Mouse (Mus musculus) natural killer cell, adult 2 months (primary cell): ENCODE results near the gene Rras2.

Source experiments
- DNase-seq, 2 experiments: peaks; one replicate each; pipeline ENCODE4 v3.0.0; 2022; ENCODE audit warnings: low spot score in 2 of 2

Rras2 gene

DNA sequence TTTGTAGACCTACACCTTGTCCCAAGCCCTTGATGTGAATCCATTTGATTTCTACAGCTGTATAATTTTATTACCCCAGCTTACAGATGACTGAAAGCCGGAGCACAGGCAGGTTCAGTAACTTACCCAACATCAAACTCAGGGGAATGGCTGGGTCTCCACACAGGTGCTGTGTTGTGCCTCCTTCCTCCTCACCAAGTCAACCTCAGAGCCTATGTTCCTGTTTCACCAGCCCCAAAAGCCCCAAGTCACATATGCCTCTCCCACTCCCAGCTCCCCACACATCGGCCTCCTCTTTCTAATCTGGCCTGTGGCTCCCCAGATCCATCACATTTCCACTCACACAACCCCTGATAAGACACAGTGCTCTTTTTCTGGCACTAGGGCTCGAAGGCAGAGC lies 2.6 kb downstream of the Rras2 start:
- DNase-seq: no peak

- no peak for DNase-seq
Measured at GRCm38 (mm10) chr7:114114284-114114683, 3.3 kb downstream of the Rras2 start.

DNA sequence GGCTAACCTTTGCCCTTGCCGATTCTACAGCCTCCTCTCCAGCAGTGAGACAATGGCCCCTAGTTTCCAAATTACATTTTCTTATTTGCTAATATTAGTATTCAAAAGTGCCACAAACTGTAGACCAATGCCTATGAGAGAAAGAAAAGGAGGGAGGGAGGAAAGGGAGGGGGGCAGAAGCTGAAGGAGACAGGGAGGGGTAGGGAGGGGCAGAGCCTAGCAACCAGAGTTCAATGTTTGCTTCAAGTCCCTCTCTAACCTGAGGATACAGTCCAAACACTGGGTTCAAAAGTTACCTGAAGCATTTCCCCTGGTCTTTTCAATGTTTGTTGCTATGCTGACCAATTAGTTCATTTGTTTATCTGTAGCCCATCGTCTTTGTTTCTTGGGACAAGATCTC lies 7.1 kb downstream of the Rras2 start:
- no peak for DNase-seq

DNA sequence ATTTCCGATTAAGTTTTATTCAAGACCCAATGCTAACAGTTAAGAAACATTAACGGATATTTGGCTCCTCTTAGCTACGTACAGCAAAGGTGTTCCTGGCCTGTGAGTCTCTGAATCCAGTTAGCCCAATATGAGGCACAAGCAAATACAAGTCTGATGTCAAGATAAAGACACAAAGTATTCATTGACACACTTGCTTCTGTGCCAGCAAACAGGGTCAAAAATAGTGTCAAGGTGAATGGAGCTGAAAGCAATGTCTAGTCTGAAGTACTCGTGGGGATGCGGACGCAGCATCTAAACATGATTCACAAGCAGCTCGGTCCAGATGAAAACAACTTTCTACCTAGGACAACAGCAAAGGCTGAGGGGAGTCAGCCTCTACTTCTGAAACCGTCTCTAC lies 11.7 kb downstream of the Rras2 start:
- no peak for DNase-seq

- no peak for DNase-seq
Measured at GRCm38 (mm10) chr7:114103629-114104347, 13.8 kb downstream of the Rras2 start.

GRCm38 (mm10) chr7:114103152-114103551 lies 14.4 kb downstream of the Rras2 start:
- DNase-seq: no peak

- no peak for DNase-seq
Measured at GRCm38 (mm10) chr7:114102609-114103008, 15.0 kb downstream of the Rras2 start.

GRCm38 (mm10) chr7:114101412-114101811 lies 16.2 kb downstream of the Rras2 start:
- no peak for DNase-seq

DNA sequence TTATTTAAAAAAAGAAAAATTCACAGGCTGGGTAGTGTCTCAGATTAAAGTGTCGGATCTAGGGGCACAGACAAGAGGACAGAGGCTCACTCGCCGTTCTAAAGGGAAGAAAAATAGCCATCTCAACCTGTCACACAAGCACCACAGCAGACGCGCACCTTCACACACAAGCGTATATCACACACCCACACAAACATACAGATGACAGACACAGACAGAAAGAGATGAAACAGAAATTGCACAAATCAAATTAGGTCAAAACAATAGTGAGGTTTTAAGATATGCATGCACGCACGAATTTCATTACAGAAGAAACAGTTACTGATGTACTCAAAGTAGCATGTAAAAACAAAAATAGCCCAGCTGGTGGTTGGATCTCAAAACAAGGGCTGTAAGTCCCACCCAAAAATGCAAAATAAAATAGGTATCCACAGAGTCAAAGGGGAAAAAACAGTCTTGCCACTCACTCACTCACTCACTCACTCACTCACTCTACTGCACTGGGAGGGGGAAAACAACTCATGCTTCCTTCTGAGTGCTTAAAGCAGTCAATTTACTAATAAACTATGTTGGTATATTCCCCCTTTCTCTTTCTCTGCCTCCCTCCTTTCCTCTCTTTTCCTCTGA lies 23.9 kb downstream of the Rras2 start:
- DNase-seq: no peak

DNA sequence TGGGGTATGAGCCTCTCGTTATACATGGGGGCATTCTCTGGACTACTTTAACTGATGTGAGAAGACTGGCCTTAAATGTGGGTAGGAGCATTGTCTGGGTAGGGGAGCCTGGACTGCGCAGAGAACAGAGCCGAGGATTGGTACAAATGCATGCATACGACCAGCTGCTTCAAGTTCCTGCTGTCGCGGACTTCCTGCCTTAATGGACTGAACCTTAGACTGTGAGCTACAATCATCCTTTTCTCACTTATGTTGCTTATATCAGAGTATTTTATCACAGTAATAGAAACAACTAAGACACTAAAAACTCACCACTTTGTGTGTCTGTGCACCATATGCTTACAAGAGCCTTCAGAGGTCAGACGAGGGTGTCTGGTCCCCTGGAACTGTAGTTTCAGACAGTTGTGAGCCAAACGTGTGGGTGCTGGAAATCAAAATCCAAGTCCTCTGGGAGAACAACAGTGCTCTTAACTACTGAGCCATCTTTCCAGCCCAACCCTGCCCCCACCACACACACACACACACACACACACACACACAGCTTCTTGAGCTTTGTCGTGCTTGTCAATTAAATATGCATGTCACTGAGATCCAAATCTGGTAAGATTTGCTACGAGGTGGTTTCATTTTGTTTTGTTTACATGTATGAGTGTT lies 26.6 kb downstream of the Rras2 start:
- DNase-seq: no peak

- no peak for DNase-seq
Measured at GRCm38 (mm10) chr7:114090231-114090630, 27.4 kb downstream of the Rras2 start.

GRCm38 (mm10) chr7:114088918-114089317 lies 28.7 kb downstream of the Rras2 start:
- no peak for DNase-seq

- DNase-seq: peak; percentile 72 to 73
Measured at GRCm38 (mm10) chr7:114087986-114088385, 29.6 kb downstream of the Rras2 start.

DNA sequence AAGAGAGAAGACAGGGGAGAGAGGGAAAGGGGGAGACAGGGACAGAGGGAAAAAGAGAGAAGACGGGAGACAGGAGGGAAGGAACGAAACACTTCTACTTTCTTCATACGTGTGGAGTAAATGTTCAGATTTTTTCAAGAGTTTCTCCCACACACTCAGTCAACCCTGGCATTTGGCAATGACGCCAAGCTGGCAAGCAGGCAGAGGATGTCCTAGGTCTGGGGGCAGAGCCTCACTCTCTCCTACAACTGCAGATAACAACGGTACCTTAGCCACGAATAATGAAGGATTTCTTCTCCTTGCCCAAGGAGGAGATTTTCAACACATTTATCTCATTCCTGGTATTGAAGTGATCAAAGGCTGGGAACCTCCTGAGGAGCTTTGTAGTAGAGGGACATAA lies 30.2 kb downstream of the Rras2 start:
- no peak for DNase-seq

DNA sequence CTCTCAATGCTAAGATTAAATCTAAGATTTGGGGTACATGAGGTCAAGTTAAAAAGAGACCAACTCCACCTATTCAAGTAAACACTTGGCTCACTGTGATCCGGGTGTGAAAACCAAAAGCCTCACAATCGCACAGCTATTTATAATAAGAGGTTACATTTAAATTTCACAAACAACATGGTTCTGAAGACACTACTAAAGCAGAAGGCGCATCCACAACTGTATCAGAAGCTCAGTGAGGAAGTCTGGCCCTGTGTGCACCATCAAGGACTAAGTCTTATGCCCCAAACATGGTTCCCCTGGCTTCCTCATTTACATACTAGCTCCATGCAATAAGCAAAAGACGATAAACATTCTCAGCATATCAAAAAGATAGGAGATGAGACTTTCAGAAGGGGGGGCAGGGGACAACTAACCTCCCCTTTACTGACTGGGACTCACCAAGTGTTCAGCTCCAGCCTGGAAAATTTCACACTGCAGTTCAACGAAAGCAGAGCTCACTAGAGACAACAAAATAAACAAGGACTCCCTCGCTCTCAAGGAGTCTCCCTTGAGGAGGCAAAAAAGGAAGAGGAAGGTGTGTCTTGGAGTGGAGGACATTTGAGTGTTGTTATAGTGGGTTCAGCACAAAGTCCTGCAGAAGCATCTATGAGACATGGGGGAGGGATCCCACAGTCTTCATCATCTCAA lies 31.4 kb downstream of the Rras2 start:
- peak; percentile 53 to 72 for DNase-seq

- peak; percentile 51 to 70 for DNase-seq
Measured at GRCm38 (mm10) chr7:114083760-114084159, 33.8 kb downstream of the Rras2 start.

- no peak for DNase-seq
Measured at GRCm38 (mm10) chr7:114083088-114083487, 34.5 kb downstream of the Rras2 start.

GRCm38 (mm10) chr7:114081633-114082420 lies 35.8 kb downstream of the Rras2 start:
- no peak for DNase-seq

GRCm38 (mm10) chr7:114080250-114080649 lies 37.3 kb downstream of the Rras2 start:
- DNase-seq: no peak

- no peak for DNase-seq
Measured at GRCm38 (mm10) chr7:114079343-114079742, 38.2 kb downstream of the Rras2 start.

GRCm38 (mm10) chr7:114074595-114074994 lies 43.0 kb downstream of the Rras2 start:
- no peak for DNase-seq

DNA sequence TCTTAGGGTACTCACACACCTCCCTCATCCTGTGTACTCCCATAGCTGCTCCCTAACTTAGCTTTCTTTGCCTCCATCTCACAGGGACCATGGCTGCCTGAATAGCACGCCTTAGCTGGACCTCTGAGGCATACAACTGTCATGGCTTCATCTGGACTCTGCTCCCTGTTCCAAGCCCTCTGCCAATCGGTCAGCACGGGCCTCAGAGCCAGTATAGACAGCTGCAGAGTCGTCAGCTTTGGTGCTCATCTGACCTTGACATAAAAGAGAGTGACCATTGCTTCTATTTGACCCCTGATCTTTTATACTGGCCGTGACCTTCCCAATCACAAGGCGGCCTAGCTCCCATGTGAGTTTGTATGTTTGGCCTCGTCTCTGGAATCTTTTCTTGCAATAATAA lies 43.4 kb downstream of the Rras2 start:
- no peak for DNase-seq
